Mouse (Mus musculus): ENCODE data around the gene Arhgap44. TPM values are rescaled to one million over a fixed set of nuclear protein-coding genes. Genes with fewer than 3 reads are reported as not detected.
A peak's percentile ranks its signal among the peaks of the same experiment; 100 is the strongest.

Arhgap44 gene
- polyA plus RNA-seq, 1 experiment from 2014 or later, result 7.9 TPM

DNA sequence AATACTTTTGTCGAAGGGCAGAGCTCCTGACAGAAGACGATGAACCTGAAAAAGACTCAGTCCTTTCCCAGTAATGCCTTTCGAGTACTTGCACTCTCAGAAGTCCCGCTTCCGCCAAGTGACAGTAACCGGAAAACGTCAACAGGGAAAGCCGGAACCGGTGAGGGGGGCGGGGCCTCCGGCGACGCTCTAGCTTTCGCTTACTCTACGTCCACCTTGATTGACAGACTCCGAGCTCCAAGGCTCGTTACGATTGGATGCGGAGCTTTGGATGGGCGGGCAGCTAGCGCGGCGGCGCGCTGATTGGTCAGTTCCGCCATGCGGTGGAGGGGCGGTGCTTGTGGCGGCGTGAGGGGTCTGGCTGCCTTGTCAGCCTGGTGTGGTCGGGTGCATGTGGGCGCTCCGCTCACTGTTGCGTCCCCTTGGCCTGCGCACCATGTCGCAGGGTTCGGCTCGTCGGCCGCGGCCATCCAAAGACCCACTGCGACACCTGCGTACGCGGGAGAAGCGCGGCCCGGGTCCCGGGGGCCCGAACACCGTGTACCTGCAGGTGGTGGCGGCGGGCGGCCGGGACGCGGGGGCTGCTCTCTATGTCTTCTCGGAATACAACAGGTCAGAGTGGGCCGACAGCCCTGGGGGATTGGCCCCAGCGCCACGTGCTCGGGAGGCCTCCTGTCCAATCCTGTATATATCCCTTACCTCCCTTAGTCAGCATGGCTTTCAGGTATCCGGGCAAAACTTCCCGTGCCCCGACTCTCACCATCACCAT is 183.9 kb downstream of the Arhgap44 start, which contains the start of gene Elac2:
TSS of gene Elac2 (plus strand) at position 319 of the 769 bp plus-strand sequence.
- WGBS, result under 1% methylated on average over 65 of the region's 65 CpGs
- H3K4me1 ChIP-seq, result peaks cover 18% of the 10 kb centered on the region
- H3K27ac ChIP-seq, result no peak within 1 kb of the TSS
- H3K4me2 ChIP-seq (replicated peaks), result peak within 1 kb of the TSS; percentile 88
- H3K4me3 ChIP-seq, result peak within 1 kb of the TSS; percentile 90
- peak within 1 kb of the TSS; percentile 78 for H3K9ac ChIP-seq
- H3K36me3 ChIP-seq, result peaks cover 26% of the 10 kb centered on the region
- H3K27me3 ChIP-seq (replicated peaks), result no peaks in the 10 kb centered on the region
- no peaks in the 10 kb centered on the region for H3K9me3 ChIP-seq
- ATAC-seq (ENCODE audit: low FRiP score, low read depth), result peak; percentile 98

DNA sequence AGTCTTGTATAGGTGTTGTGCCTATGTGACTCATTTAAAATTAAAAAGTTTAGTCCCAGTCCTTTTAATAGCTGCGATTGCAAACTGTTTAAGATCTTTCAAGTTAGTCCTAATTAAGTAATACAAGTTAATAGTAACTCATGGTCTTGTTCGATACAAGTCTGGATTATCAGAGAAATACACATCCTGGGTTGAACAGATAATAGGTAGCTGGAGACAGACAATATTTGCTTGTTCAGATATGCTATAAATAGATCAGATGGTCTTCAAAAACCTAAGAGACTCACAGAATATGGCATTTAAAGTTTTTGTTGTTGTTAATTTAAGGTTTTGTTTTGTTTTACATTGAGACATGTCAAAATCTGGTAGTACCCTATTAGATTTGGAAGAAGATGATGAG is 190.3 kb downstream of the Arhgap44 start:
- Histone ChIP-seq H3K9me3 (no peaks in the 10 kb centered on the region), H3K9ac (no peak overlapping the region), H3K27ac (no peak overlapping the region), H3K4me1 (peaks cover 4% of the 10 kb centered on the region), H3K36me3 (no peaks in the 10 kb centered on the region), H3K4me2 (replicated peaks) (no peak overlapping the region), H3K27me3 (replicated peaks) (no peaks in the 10 kb centered on the region), H3K4me3 (no peak overlapping the region)
- no peak for ATAC-seq (ENCODE audit: low FRiP score, low read depth)
- WGBS, result 76% methylated on average over 2 of the region's 2 CpGs

DNA sequence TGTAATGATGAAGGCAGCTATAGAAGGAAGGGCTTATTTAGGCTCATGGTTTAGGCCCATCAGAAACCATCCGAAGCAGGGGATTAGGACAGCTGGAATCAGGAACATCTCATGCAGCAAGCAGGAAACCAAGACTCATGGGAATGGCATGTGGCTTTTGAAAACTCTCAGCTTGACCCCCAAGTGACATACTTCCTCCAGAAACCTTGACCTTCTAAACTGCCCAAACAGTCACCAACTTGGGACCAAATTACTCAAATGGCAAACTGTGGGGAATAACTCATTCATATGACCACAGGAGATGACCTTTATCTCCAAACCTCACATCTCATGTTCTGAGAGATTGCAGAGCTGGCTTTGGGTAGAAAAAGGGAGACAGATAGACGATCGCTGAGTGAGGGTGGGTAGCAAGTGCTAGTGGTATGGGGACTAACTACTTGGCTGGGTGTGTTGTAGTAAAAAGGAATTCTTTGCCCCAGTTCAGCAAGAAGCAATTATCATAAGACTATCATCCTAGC is 191.2 kb downstream of the Arhgap44 start:
- no peak for ATAC-seq (ENCODE audit: low FRiP score, low read depth)
- 85% methylated on average over 3 of the region's 3 CpGs for WGBS
- H3K9me3 ChIP-seq, result no peaks in the 10 kb centered on the region
- H3K27ac ChIP-seq, result no peak overlapping the region
- no peak overlapping the region for H3K9ac ChIP-seq
- H3K4me1 ChIP-seq, result peaks cover 4% of the 10 kb centered on the region
- no peak overlapping the region for H3K4me2 ChIP-seq (replicated peaks)
- H3K4me3 ChIP-seq, result no peak overlapping the region
- no peaks in the 10 kb centered on the region for H3K36me3 ChIP-seq
- no peaks in the 10 kb centered on the region for H3K27me3 ChIP-seq (replicated peaks)

DNA sequence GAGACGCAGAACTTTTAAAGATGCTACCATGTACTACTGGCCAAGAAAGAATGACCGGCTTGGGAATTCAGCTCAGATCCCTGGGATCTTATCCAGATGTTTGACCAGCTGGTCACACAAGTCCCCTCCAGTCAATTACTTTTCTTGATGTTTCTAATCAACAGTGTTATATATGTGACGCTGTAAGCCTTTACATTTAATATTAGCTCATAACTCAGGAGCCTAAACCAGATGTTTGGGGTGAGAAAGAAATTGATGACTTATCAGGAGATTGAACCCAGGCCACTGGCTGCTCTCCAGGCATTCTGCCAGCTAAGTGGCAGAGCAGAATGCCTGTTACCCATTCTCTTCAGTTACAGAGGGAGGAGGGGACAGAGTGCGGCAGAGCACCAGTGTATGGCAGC is 193.8 kb downstream of the Arhgap44 start:
- WGBS, result 59% methylated on average over 4 of the region's 4 CpGs
- H3K27me3 ChIP-seq (replicated peaks), result no peaks in the 10 kb centered on the region
- no peak for ATAC-seq (ENCODE audit: low FRiP score, low read depth)
- H3K9me3 ChIP-seq, result no peaks in the 10 kb centered on the region
- no peak overlapping the region for H3K4me2 ChIP-seq (replicated peaks)
- no peaks in the 10 kb centered on the region for H3K36me3 ChIP-seq
- H3K4me3 ChIP-seq, result no peak overlapping the region
- H3K27ac ChIP-seq, result no peak overlapping the region
- peaks cover 4% of the 10 kb centered on the region for H3K4me1 ChIP-seq
- H3K9ac ChIP-seq, result no peak overlapping the region

DNA sequence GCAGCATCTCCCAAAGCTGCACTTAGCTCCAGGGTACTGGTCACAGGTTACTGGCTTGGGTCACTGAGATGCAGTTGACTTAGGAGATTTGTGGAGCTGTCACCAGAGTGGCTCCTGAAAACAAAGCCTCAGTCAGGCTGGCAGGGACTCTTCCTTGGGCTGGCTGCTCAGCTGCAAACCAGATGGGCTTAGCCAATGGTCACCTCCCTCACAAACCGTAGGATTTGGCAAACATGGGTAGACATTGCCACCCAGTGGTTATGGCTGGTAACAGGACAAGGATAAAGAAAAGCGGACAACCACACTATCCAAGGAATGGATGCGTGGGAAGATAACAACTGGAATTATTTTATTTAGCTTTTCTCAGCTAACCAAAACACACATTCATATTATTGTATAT is 194.3 kb downstream of the Arhgap44 start:
- Histone ChIP-seq H3K4me2 (replicated peaks) (no peak overlapping the region), H3K27me3 (replicated peaks) (no peaks in the 10 kb centered on the region), H3K9me3 (no peaks in the 10 kb centered on the region), H3K27ac (no peak overlapping the region), H3K9ac (no peak overlapping the region), H3K36me3 (no peaks in the 10 kb centered on the region), H3K4me3 (no peak overlapping the region), H3K4me1 (peaks cover 4% of the 10 kb centered on the region)
- peak; percentile 93 for ATAC-seq (ENCODE audit: low FRiP score, low read depth)
- WGBS, result 8% methylated on average over 3 of the region's 3 CpGs

DNA sequence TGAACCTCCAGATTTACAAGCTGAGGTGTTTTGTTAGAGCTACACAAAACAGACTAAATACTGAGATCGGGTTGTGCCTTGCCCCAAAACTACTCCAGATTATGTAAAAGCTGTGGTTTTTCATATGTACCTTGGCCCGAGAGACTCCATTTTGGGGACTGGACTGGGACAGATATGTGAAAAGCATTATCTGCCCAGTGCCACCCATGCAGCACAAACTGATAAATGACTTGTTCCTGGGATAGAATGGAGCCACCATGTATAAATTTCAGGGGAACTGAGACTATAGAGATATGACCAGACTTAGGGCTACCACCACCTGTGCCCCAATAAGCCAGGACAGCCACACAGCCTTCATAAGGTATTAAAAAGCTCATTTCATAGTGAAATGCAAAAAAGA is 200.1 kb downstream of the Arhgap44 start:
- WGBS, result 89% methylated on average over 2 of the region's 2 CpGs
- ATAC-seq (ENCODE audit: low FRiP score, low read depth), result no peak
- H3K4me2 ChIP-seq (replicated peaks), result no peak overlapping the region

DNA sequence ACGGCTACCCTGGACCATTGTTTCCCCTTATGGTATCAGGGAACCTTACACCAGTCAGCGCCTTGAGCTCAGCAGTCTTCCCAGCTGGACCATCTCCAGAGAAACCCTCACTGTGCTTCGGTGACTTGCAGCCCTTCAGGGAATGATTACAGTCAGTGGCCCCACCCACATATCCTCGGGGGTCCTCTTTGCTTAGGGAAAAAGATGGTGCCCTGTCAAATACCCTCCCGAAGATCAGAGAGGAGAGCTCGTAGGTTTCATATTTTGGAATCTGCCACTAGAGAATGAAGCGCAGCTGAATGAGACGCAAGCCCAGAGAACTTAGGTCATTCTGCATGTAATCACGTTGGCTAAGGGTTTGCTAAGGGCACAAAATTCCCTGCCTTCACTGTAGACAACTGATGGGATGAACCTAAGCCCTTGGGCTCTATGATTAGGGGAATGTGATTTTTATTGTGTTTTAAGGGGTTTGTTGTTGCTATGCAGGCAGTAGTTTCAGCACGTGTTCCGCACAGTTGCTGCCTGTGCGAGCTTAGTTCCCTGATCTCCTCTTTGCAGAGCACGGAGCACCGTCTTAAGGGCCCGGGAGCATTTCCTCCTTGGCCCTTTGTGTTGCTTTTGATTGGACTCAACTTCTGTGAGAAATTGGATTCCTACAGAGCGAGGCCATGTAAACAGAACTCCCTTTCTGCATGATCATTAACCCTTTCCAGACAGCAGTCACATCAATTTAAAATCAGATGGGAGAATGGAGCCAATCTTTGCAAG is 205.6 kb downstream of the Arhgap44 start:
- 16% methylated on average over 16 of the region's 16 CpGs for WGBS
- Histone ChIP-seq H3K9ac (no peak overlapping the region), H3K9me3 (no peaks in the 10 kb centered on the region), H3K4me2 (replicated peaks) (peak overlapping the region; percentile 29), H3K27ac (no peak overlapping the region), H3K4me3 (no peak overlapping the region), H3K36me3 (no peaks in the 10 kb centered on the region), H3K4me1 (peaks cover 15% of the 10 kb centered on the region; the same call in 1 of the 2 replicates), H3K27me3 (replicated peaks) (no peaks in the 10 kb centered on the region)
- no peak for ATAC-seq (ENCODE audit: low FRiP score, low read depth)

More for the DNA sequence above, 200.1 kb downstream of the Arhgap44 start:
- no peaks in the 10 kb centered on the region for H3K36me3 ChIP-seq
- H3K27ac ChIP-seq, result no peak overlapping the region
- no peaks in the 10 kb centered on the region for H3K9me3 ChIP-seq
- H3K27me3 ChIP-seq (replicated peaks), result no peaks in the 10 kb centered on the region
- no peak overlapping the region for H3K9ac ChIP-seq
- H3K4me3 ChIP-seq, result no peak overlapping the region
- H3K4me1 ChIP-seq, result peaks cover 3% of the 10 kb centered on the region; the same call in 1 of the 2 replicates

Small RNA genes within 50 kb of the gene (microRNA-seq; reads per million reads assigned to microRNA genes)
- gene Gm25991, result not detected

Other genes with a start within 250 kb of the Arhgap44 start
- gene Elac2, start 183.9 kb downstream of the Arhgap44 start, polyA plus RNA-seq (2016; fragmentation: Nextera tagmentation; extraction: Ambion mirVana), result 37.5 and 38.8 TPM in 2 replicates
- not detected in 2 replicates for gene 1700086D15Rik, start 3.1 kb downstream of the Arhgap44 start, polyA plus RNA-seq (2016; fragmentation: Nextera tagmentation; extraction: Ambion mirVana)
- gene Myocd, start 107.0 kb upstream of the Arhgap44 start, polyA plus RNA-seq (2016; fragmentation: Nextera tagmentation; extraction: Ambion mirVana), result 1.8 and 2.2 TPM in 2 replicates

Measured in neural tube, embryonic 12.5 days (tissue).